ENCODE assay signal across 13 mouse cellular contexts in genomic region chr10:109723646-109724045, GRCm38 (mm10).
"Had no signal": no experiment of that assay in that cellular context is flagged by ENCODE, and none has a peak within 500 bp of the region (broad histone marks: within the 10 kb centered on the region; RNA-seq: fewer than 3 reads in every experiment).

No protein-coding gene starts in this region.

- DNase-seq: lung, adult 18-20 months; lung, postnatal 14 days; lung, postnatal 36 days; right cerebral cortex, postnatal 14 days; spleen, adult 18-20 months; thymus, adult 18-20 months; thymus, postnatal 14 days; thymus, postnatal 36 days had no signal

- H3K4me3 ChIP-seq: liver, embryonic 12.5 days; lung, embryonic 15.5 days; midbrain, embryonic 13.5 days; midbrain, embryonic 15.5 days; neural tube, embryonic 12.5 days had no signal

- H3K4me1 ChIP-seq: liver, embryonic 12.5 days; lung, embryonic 15.5 days; midbrain, embryonic 13.5 days; midbrain, embryonic 15.5 days; neural tube, embryonic 12.5 days had no signal
